14 mouse cellular contexts compared by ENCODE assay signal in genomic region chr8:3202792-3203191, GRCm38 (mm10).
"Had no signal": no experiment of that assay in that cellular context is flagged by ENCODE, and none has a peak within 500 bp of the region (broad histone marks: within the 10 kb centered on the region; RNA-seq: fewer than 3 reads in every experiment).

No protein-coding gene starts in this region.

- DNase-seq: gastrocnemius, postnatal 14 days; gastrocnemius, postnatal 36 days; heart, adult 11 months; heart, adult 2 months; heart, postnatal 14 days; heart, postnatal 36 days; kidney, adult 11 months; kidney, adult 2 months; kidney, adult 9 months; kidney, postnatal 14 days; kidney, postnatal 36 days; layer of hippocampus, adult 9-11 months; layer of hippocampus, postnatal 36 days; left cerebral cortex, postnatal 4 days had no signal
